Mouse (Mus musculus) kidney, postnatal 0 days (tissue): ENCODE data around the gene Rgp1. TPM values are rescaled to one million over a fixed set of nuclear protein-coding genes. Genes with fewer than 3 reads are reported as not detected.
A peak's percentile ranks its signal among the peaks of the same experiment; 100 is the strongest.

Experiments
- ATAC-seq: fragments of 200-750 bp; cut with Nextera tagmentation; replicated peaks from 2 replicates; pipeline ENCODE4 v1.8.0; 2017; ENCODE audit warnings: low read depth, moderate number of reproducible peaks, moderate TSS enrichment, moderate library complexity; ENCODE audit not compliant: low FRiP score
- DNase-seq: peaks from one replicate; pipeline ENCODE4 v3.0.0-alpha.2; 2016; ENCODE audit warnings: low spot score
- H3K27ac ChIP-seq: fragments of 300-500 bp; sonication (generic); 2 replicates; pipeline ENCODE4 v1.5.1; 2014; ENCODE audit warnings: mild to moderate bottlenecking
- H3K27me3 ChIP-seq: fragments of 300-500 bp; sonication (generic); 2 replicates; pipeline ENCODE4 v1.6.1; 2014; ENCODE audit warnings: low read length, mixed read lengths; ENCODE audit not compliant: insufficient read depth
- H3K36me3 ChIP-seq: fragments of 300-500 bp; sonication (generic); 2 replicates; pipeline ENCODE4 v1.6.1; 2014; ENCODE audit warnings: low read length, mixed read lengths; ENCODE audit not compliant: insufficient read depth
- H3K4me1 ChIP-seq: fragments of 300-500 bp; sonication (generic); replicated peaks from 2 replicates; pipeline ENCODE4 v1.6.1; 2014; ENCODE audit warnings: antibody characterized with exemption, low read length, mixed read lengths; ENCODE audit not compliant: insufficient read depth
- H3K4me2 ChIP-seq: fragments of 300-500 bp; sonication (generic); 2 replicates; pipeline ENCODE4 v1.6.1; 2014; ENCODE audit warnings: mild to moderate bottlenecking, low read length, moderate library complexity, mixed read lengths
- H3K4me3 ChIP-seq: fragments of 300-500 bp; sonication (generic); replicated peaks from 2 replicates; pipeline ENCODE4 v1.5.1; 2014; ENCODE audit warnings: low read depth, low read length
- H3K9ac ChIP-seq: fragments of 300-500 bp; sonication (generic); 2 replicates; pipeline ENCODE4 v1.6.1; 2014; ENCODE audit warnings: low read depth, low read length
- H3K9me3 ChIP-seq: fragments of 300-500 bp; sonication (generic); replicated peaks from 2 replicates; pipeline ENCODE4 v1.6.1; 2016; ENCODE audit warnings: low read length, inconsistent platforms, mixed read lengths
- CTCF ChIP-seq: IDR thresholded peaks from 2 replicates; pipeline ENCODE4 v1.5.1; 2016; ENCODE audit warnings: antibody characterized with exemption, low read depth, mild to moderate bottlenecking, moderate library complexity
- WGBS: fragments of 180-500 bp; shearing (Covaris S2); extraction: QIAGEN DNeasy Blood & Tissue Kit; methylation state at CpG from one replicate; pipeline ENCODE4 v1.1.7; 2014; 5-methylcytosine and 5-hydroxymethylcytosine counted together
- polyA plus RNA-seq: library from polyadenylated mRNA; unstranded; fragments of >200 nt; fragmentation: Nextera tagmentation; extraction: Ambion mirVana; gene quantifications from 2 replicates; pipeline ENCODE4 v1.2.1, GENCODE M21; 2015

Gene Rgp1
- polyA plus RNA-seq, 1 experiment from 2014 or later = 17.8 TPM

DNA sequence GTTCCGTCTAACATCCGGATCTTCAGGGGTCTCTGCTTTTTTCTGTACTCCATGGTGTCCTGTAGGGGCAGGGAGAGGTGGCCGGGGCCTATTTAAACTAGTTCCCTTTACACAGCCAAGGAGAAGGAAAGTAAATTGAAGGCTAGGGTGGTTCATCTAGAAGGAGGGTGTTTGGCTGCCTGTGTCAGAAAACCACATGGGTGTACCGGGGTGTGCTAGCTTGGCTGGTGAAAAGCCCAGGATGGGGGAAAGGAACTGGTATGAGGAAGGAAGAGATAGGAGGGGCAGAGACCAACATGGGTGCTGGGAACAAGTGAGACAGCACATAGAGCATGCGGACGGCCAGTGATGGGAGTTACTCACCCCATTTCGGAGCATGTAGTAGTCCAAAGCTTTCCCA lies 22.6 kb upstream of the Rgp1 start:
- Histone ChIP-seq H3K4me1 (peaks cover 35% of the 10 kb centered on the region), H3K4me3 (no peak overlapping the region), H3K4me2 (no peak overlapping the region), H3K27me3 (no peaks in the 10 kb centered on the region), H3K9ac (no peak overlapping the region), H3K36me3 (peaks cover 51% of the 10 kb centered on the region), H3K27ac (no peak overlapping the region), H3K9me3 (no peaks in the 10 kb centered on the region)
- DNase-seq (no peak), ATAC-seq (no peak)
- no peak for TF ChIP-seq CTCF
- 93% methylated on average over 7 of the region's 7 CpGs for WGBS

DNA sequence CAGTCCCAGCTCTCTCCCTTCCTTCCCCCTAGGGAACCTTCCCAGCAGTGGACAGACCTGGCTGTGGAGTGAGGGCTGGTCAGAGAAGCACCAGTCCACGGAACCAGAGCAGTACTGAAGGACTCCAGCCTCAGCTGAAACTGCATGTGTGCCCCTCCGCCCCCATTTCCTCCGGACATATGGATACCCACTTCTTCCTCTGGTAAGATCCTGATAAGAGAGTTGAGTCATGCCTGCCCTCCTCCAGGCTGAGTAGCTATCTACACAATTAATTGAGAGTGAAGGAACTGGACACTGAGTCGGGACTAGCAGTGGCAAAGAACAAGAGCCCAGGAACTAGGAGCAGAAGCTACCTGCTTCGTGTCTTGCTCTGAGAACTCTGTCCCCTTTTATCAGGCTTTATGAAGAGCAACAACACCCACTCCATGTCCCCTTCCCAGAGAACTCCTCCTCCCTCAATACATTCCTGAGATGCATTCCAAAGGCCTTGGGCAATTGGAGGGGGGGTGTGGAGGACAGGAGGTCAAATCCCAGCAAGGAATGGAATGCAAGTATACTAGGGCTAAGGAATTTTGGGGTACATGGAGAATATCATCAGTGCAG lies 20.4 kb upstream of the Rgp1 start:
- H3K4me2 ChIP-seq = peak overlapping the region; percentile 79
- 19% methylated on average over 5 of the region's 5 CpGs for WGBS
- peak; percentile 92 for DNase-seq
- peak overlapping the region; percentile 99 for H3K27ac ChIP-seq
- H3K36me3 ChIP-seq = peaks cover 35% of the 10 kb centered on the region
- H3K9me3 ChIP-seq = no peaks in the 10 kb centered on the region
- peak overlapping the region; percentile 11 for H3K4me3 ChIP-seq
- H3K4me1 ChIP-seq = peaks cover 39% of the 10 kb centered on the region
- H3K27me3 ChIP-seq = no peaks in the 10 kb centered on the region
- TF ChIP-seq CTCF = no peak
- H3K9ac ChIP-seq = peak overlapping the region; percentile 43; the same call in 1 of the 2 replicates
- ATAC-seq = no peak; the same call in 1 of the 2 replicates

DNA sequence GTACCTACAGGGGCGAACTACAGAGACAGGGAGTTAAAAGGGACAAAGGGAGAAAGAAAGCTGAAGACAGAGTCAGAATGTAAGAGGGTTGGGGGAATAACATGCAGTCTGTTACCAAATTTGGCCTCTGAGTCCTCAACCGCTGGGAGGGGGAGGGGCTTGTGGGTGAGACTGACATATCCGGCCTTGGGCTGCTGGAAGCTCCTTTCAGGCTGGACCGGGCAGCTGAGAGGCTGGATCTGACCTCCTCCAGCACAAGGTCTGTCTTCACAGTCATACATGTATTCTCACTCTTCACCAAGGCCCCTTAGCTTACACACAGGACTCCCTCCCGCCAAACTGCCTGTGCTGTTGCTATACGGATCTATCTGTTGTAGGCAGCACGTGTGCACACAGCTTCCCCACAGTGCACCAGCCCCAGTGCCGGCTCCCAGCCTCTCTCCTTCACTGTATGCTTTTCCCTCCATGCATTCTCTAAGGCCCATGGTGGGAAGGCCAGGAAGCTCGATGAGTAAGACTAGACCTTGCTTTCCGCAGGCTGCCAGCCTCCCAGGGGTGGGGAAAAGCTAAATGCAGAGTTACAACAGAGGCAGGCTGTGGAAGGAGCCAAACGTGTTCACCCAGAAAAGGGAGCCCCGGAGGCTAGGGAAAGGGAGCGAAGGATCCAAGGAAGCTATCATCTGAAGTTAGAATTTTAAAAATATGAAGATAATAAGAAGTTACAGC lies 19.7 kb upstream of the Rgp1 start:
- ATAC-seq = peak; percentile 29; the same call in 1 of the 2 replicates
- peak overlapping the region; percentile 79 for H3K4me2 ChIP-seq
- whole genome bisulfite sequencing = 19% methylated on average over 13 of the region's 13 CpGs
- peak overlapping the region; percentile 11 for H3K4me3 ChIP-seq
- peaks cover 45% of the 10 kb centered on the region for H3K4me1 ChIP-seq
- DNase-seq = peak; percentile 92
- H3K36me3 ChIP-seq = peaks cover 28% of the 10 kb centered on the region
- H3K9me3 ChIP-seq = no peaks in the 10 kb centered on the region
- H3K9ac ChIP-seq = peak overlapping the region; percentile 43
- peak; percentile 3; the same call in 1 of the 2 replicates for TF ChIP-seq CTCF
- no peaks in the 10 kb centered on the region for H3K27me3 ChIP-seq
- peak overlapping the region; percentile 99 for H3K27ac ChIP-seq

DNA sequence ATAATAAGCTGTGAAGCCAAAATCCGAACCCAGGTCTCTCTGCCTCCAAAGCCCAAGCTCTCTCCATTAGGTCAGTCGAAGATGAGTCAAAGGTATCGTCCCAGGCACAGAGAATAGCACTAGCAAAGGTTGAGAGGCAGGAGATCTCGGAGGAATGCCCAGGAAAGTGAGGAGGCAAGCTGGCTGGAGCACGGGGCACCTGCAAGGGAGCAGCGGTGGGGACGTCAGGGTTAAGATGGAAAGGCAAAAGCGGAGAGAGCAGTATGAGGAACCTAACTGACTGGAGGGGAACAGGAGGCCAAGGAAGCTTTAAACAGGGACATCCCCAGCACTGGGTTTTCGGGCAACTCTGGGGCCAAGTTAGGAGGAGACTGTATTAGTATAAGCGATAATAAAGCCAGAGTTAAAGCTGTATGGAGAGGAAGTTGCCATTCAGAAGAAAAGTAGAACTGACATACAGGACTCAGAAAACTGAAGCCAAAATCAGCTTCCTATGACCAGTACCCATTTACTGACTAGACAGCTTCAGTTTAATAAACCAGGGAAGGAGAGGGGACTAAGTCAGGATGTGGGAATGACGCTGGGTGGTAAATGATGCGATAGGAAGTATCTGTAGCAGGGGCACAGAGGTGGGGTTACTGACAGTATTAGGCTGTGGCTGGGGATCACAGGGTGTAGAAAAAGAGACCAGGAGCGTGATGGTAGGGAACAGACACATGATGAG lies 18.8 kb upstream of the Rgp1 start:
- WGBS = 60% methylated on average over 13 of the region's 13 CpGs

DNA sequence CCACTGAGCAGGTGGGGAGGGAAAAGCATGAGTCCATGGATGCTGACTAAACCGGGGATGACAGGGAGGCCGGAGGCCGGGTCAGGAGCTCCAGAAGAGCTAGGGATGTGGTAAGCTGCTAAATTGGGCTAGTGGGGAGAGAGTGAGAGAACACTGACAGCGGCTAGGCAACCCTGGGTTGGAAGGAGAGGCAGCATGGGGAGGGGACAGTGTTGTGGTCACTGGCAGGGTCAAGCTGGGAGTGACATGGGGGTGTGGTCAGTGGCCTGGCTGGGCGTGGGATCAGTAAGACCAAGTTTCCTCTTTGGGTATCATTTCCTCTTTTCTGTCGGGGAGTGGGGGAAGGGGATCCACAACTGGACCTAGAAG lies 18.3 kb upstream of the Rgp1 start:
- peaks cover 49% of the 10 kb centered on the region for H3K4me1 ChIP-seq
- H3K4me3 ChIP-seq = peak overlapping the region; percentile 65; the same call in 1 of the 2 replicates
- ATAC-seq (no peak), DNase-seq (peak; percentile 72)
- no peaks in the 10 kb centered on the region for H3K27me3 ChIP-seq
- H3K27ac ChIP-seq = peak overlapping the region; percentile 99; the same call in 1 of the 2 replicates
- H3K9ac ChIP-seq = peak overlapping the region; percentile 92
- H3K36me3 ChIP-seq = peaks cover 20% of the 10 kb centered on the region
- H3K9me3 ChIP-seq = no peaks in the 10 kb centered on the region
- H3K4me2 ChIP-seq = peak overlapping the region; percentile 79
- TF ChIP-seq CTCF = no peak
- WGBS = 18% methylated on average over 6 of the region's 6 CpGs

More for the DNA sequence above, 18.8 kb upstream of the Rgp1 start:
- DNase-seq (no peak), ATAC-seq (no peak)
- Histone ChIP-seq H3K27ac (peak overlapping the region; percentile 99), H3K36me3 (peaks cover 21% of the 10 kb centered on the region), H3K9me3 (no peaks in the 10 kb centered on the region), H3K4me2 (peak overlapping the region; percentile 79), H3K4me1 (peaks cover 49% of the 10 kb centered on the region), H3K4me3 (peak overlapping the region; percentile 65; the same call in 1 of the 2 replicates), H3K9ac (0 out of 2 replicates have a peak overlapping the region, but pooled peaks have one; percentile 92), H3K27me3 (no peaks in the 10 kb centered on the region)
- no peak for TF ChIP-seq CTCF

DNA sequence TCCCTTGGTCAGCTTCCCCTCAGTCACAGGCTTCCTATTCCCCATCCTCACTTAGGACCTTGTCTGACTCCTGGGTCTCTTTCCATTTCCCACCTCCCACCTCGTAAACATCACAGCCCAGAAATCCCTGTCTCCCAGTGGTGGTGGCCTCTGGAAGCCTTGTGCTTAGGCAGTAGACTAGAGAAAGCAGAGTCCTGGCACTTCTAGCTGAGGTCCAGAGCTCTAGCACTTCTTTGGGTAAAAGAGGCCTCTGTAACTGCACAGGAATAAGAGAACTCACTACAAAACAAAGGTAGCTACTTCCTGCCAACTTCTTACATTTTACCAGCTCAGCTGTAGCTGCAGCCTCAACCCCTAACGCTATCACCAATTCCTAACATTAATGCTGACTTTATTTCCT lies 17.5 kb upstream of the Rgp1 start:
- TF ChIP-seq CTCF = no peak
- Histone ChIP-seq H3K27me3 (no peaks in the 10 kb centered on the region), H3K4me1 (peaks cover 49% of the 10 kb centered on the region), H3K4me3 (peak overlapping the region; percentile 65), H3K36me3 (peaks cover 20% of the 10 kb centered on the region), H3K4me2 (peak overlapping the region; percentile 79), H3K9ac (peak overlapping the region; percentile 92), H3K9me3 (no peaks in the 10 kb centered on the region), H3K27ac (peak overlapping the region; percentile 99)
- WGBS = 13% methylated on average over 2 of the region's 2 CpGs
- DNase-seq (no peak), ATAC-seq (no peak)
